Mouse (Mus musculus) cerebellum, adult 2 months (tissue): ENCODE measurements around the gene 4930432M17Rik.

Source experiments
- CTCF ChIP-seq: fragments of 200-500 bp; IDR thresholded peaks from 2 replicates; pipeline ENCODE4 v1.5.1; 2011; ENCODE audit warnings: low read depth, mild to moderate bottlenecking, control low read depth, low read length, moderate library complexity, borderline replicate concordance; ENCODE audit not compliant: insufficient read depth
- POLR2A ChIP-seq: fragments of 200-500 bp; IDR thresholded peaks from 2 replicates; pipeline ENCODE4 v1.6.1; 2011; ENCODE audit warnings: low read length, control low read depth, borderline replicate concordance; ENCODE audit not compliant: insufficient read depth

GRCm38 (mm10) chr3:121720801-121721690 is 50.5 kb downstream of the 4930432M17Rik start:
- TF ChIP-seq CTCF = no peak
- no peak for TF ChIP-seq POLR2A
